Mouse (Mus musculus) kidney, adult 2 months (tissue): ENCODE results near the gene Lgi2.

Experiments
- CTCF ChIP-seq: fragments of 200-500 bp; conservative IDR thresholded peaks from 2 replicates; pipeline ENCODE4 v1.5.1; 2011; ENCODE audit warnings: low read depth, mild to moderate bottlenecking, control low read depth, low read length, moderate library complexity, mixed read lengths; ENCODE audit not compliant: insufficient read depth, insufficient read length
- POLR2A ChIP-seq: fragments of 200-500 bp; IDR thresholded peaks from one replicate; pipeline ENCODE4 v1.6.1; 2011; ENCODE audit warnings: low read depth, low read length, control low read depth

- TF ChIP-seq POLR2A (no peak), CTCF (no peak)
These were observed 26.1 kb downstream of the Lgi2 start for GRCm38 (mm10) chr5:52540186-52540585.
